Mouse (Mus musculus) G1E (cell line): Measurements from ENCODE around the gene Rpusd4.

Source experiments
- CTCF ChIP-seq: IDR thresholded peaks from 2 replicates; pipeline ENCODE4 v1.5.1; 2012; ENCODE audit warnings: low read depth, low read length, inconsistent platforms, mixed read lengths
- GATA1 ChIP-seq: IDR thresholded peaks from 2 replicates; pipeline ENCODE4 v1.6.1; 2012; ENCODE audit warnings: borderline replicate concordance, low read length, inconsistent platforms, mixed read lengths
- GATA2 ChIP-seq: IDR thresholded peaks from 2 replicates; pipeline ENCODE4 v1.6.1; 2012; ENCODE audit warnings: low read depth, low read length, inconsistent platforms, borderline replicate concordance
- POLR2AphosphoS5 ChIP-seq: IDR thresholded peaks from 2 replicates; pipeline ENCODE4 v1.6.1; 2012; ENCODE audit warnings: low read depth, low read length, inconsistent platforms; ENCODE audit not compliant: insufficient replicate concordance
- TAL1 ChIP-seq: conservative IDR thresholded peaks from 2 replicates; pipeline ENCODE4 v1.6.1; 2012; ENCODE audit warnings: low read depth, low read length, inconsistent platforms, mixed read lengths

DNA sequence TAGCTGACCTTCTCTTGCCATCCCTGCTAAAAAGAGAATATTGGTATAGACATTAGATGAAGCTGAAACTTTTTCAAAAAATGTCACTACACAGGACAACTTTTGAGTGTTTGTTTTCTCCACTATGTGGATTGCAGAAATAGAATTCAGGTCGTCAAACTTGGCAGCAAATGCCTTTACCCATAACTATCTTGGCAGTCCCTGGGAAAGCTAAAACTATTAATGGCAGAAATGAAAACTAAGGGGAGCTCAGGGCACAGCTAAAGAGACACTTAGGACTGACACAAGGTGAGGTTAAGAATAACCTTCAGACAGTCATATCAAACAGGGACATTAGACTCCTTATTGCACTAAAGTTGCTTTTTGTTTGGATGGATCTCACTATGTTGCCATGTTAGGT is 49.7 kb upstream of the Rpusd4 start:
- TF ChIP-seq CTCF (no peak), GATA1 (no peak), GATA2 (no peak), TAL1 (no peak), POLR2AphosphoS5 (no peak)
